Mouse (Mus musculus) right cerebral cortex, postnatal 4 days (tissue): Measurements from ENCODE around the gene B3gnt7.

Source experiments
- DNase-seq: peaks from one replicate; pipeline ENCODE4 v3.0.0-alpha.2; 2022

Gene B3gnt7

GRCm38 (mm10) chr1:86302532-86302931 lies at the start of gene B3gnt7:
Gene B3gnt7, plus strand, starts transcription at chr1:86302832.
- no peak for DNase-seq

GRCm38 (mm10) chr1:86253410-86253809 lies 49.2 kb upstream of the B3gnt7 start:
- no peak for DNase-seq

GRCm38 (mm10) chr1:86256311-86256710 lies 46.3 kb upstream of the B3gnt7 start:
- DNase-seq: no peak

- DNase-seq: no peak
Observed at GRCm38 (mm10) chr1:86257228-86257627, 45.4 kb upstream of the B3gnt7 start.

- DNase-seq: no peak
Observed at GRCm38 (mm10) chr1:86258171-86258824, 44.3 kb upstream of the B3gnt7 start.

- DNase-seq: no peak
Observed at GRCm38 (mm10) chr1:86263564-86264339, 38.9 kb upstream of the B3gnt7 start.

- DNase-seq: no peak
Observed at GRCm38 (mm10) chr1:86265060-86265459, 37.6 kb upstream of the B3gnt7 start.

GRCm38 (mm10) chr1:86268492-86269189 lies 34.0 kb upstream of the B3gnt7 start:
- no peak for DNase-seq

GRCm38 (mm10) chr1:86269190-86269508 lies 33.5 kb upstream of the B3gnt7 start:
- no peak for DNase-seq

GRCm38 (mm10) chr1:86271707-86272106 lies 30.9 kb upstream of the B3gnt7 start:
- no peak for DNase-seq

GRCm38 (mm10) chr1:86277055-86277454 lies 25.6 kb upstream of the B3gnt7 start:
- DNase-seq: no peak

GRCm38 (mm10) chr1:86281781-86282536 lies 20.7 kb upstream of the B3gnt7 start:
- DNase-seq: no peak

GRCm38 (mm10) chr1:86284101-86284500 lies 18.5 kb upstream of the B3gnt7 start:
- DNase-seq: no peak

- DNase-seq: no peak
Observed at GRCm38 (mm10) chr1:86285295-86285694, 17.3 kb upstream of the B3gnt7 start.

- no peak for DNase-seq
Observed at GRCm38 (mm10) chr1:86287473-86287872, 15.2 kb upstream of the B3gnt7 start.

- DNase-seq: no peak
Observed at GRCm38 (mm10) chr1:86290452-86290851, 12.2 kb upstream of the B3gnt7 start.

GRCm38 (mm10) chr1:86293091-86293490 lies 9.5 kb upstream of the B3gnt7 start:
- no peak for DNase-seq

GRCm38 (mm10) chr1:86293868-86294267 lies 8.8 kb upstream of the B3gnt7 start:
- no peak for DNase-seq

GRCm38 (mm10) chr1:86294472-86294871 lies 8.2 kb upstream of the B3gnt7 start:
- DNase-seq: peak; percentile 20

- no peak for DNase-seq
Observed at GRCm38 (mm10) chr1:86300093-86300492, 2.5 kb upstream of the B3gnt7 start.

GRCm38 (mm10) chr1:86300731-86301130 lies 1.9 kb upstream of the B3gnt7 start:
- DNase-seq: no peak

GRCm38 (mm10) chr1:86301221-86302091 lies 1.2 kb upstream of the B3gnt7 start:
- DNase-seq: no peak
